Mouse (Mus musculus) CH12.LX (cell line): ENCODE measurements around the gene Tshz2. TPM values are rescaled to one million over a fixed set of nuclear protein-coding genes. Genes with fewer than 3 reads are reported as not detected.

Experiments used
- DNase-seq: peaks from one replicate; pipeline ENCODE4 v3.0.0-alpha.2; 2013; ENCODE audit errors: extremely low read depth
- H3K27ac ChIP-seq: 2 replicates; pipeline ENCODE4 v1.5.1; 2012; ENCODE audit warnings: low read depth, mild to moderate bottlenecking, control low read depth, moderate library complexity; ENCODE audit not compliant: insufficient read depth
- H3K27me3 ChIP-seq: replicated peaks from 2 replicates; pipeline ENCODE3; 2012; ENCODE audit warnings: inconsistent platforms
- H3K36me3 ChIP-seq, 2 experiments: replicated peaks in 1 of 2; 2 replicates each; pipeline versions ENCODE3 to v1.6.1; 2012; ENCODE audit warnings: inconsistent platforms in 1 of 2, low read length in 1 of 2, mild to moderate bottlenecking in 1 of 2, mixed read lengths in 1 of 2, moderate library complexity in 1 of 2; ENCODE audit not compliant: control insufficient read depth in 1 of 2, insufficient read depth in 1 of 2
- H3K4me1 ChIP-seq, 2 experiments: 2 replicates each; pipeline ENCODE4 v1.6.1; 2012; ENCODE audit warnings: inconsistent platforms in 1 of 2, moderate library complexity in 1 of 2; ENCODE audit not compliant: insufficient read depth in 2 of 2, control insufficient read depth in 1 of 2
- H3K4me2 ChIP-seq: 2 replicates; pipeline ENCODE4 v1.6.1; 2012; ENCODE audit warnings: low read depth, mild to moderate bottlenecking, control low read depth; ENCODE audit not compliant: poor library complexity, insufficient read depth, severe bottlenecking
- H3K4me3 ChIP-seq, 3 experiments: fragments of 150-350 bp in 1 of 3; sonication (generic) in 1 of 3; replicated peaks in 1 of 3; 2 replicates each; pipeline versions ENCODE3 to v1.5.1; 2011 to 2012; ENCODE audit warnings: low read depth in 2 of 3, low read length in 2 of 3, mild to moderate bottlenecking in 2 of 3, moderate library complexity in 2 of 3, control low read depth in 1 of 3, improper control_type of control experiment in 1 of 3, inconsistent platforms in 1 of 3, mixed read lengths in 1 of 3; ENCODE audit not compliant: poor library complexity in 1 of 3
- H3K79me2 ChIP-seq: replicated peaks from 2 replicates; pipeline ENCODE4 v1.6.1; 2012; ENCODE audit warnings: mild to moderate bottlenecking, moderate library complexity; ENCODE audit not compliant: control insufficient read depth, poor library complexity, insufficient read depth, severe bottlenecking; ENCODE audit errors: extremely low read depth
- H3K9ac ChIP-seq: 2 replicates; pipeline ENCODE4 v1.6.1; 2012; ENCODE audit warnings: low read depth, mild to moderate bottlenecking, control low read depth, moderate library complexity; ENCODE audit not compliant: insufficient read depth
- H3K9me3 ChIP-seq: replicated peaks from 2 replicates; pipeline ENCODE3; 2012; ENCODE audit warnings: low read length, inconsistent platforms, mixed read lengths
- CHD2 ChIP-seq: IDR thresholded peaks from 2 replicates; pipeline ENCODE4 v1.6.1; 2011; ENCODE audit warnings: low read length, improper control_type of control experiment
- ETS1 ChIP-seq: conservative IDR thresholded peaks from 2 replicates; pipeline ENCODE4 v1.6.1; 2012; ENCODE audit warnings: low read depth, mild to moderate bottlenecking, inconsistent platforms, low read length, improper control_type of control experiment, moderate library complexity
- GABPA ChIP-seq: IDR thresholded peaks from 2 replicates; pipeline ENCODE4 v1.6.1; 2012; ENCODE audit warnings: low read depth, low read length, improper control_type of control experiment, inconsistent platforms; ENCODE audit not compliant: insufficient replicate concordance
- HCFC1 ChIP-seq: IDR thresholded peaks from 2 replicates; pipeline ENCODE4 v1.6.1; 2012; ENCODE audit warnings: low read depth, mild to moderate bottlenecking, inconsistent platforms, low read length, improper control_type of control experiment
- IRF4 ChIP-seq: IDR thresholded peaks from 2 replicates; pipeline ENCODE4 v1.6.1; 2014; ENCODE audit warnings: low read depth, mild to moderate bottlenecking, inconsistent platforms, low read length, improper control_type of control experiment
- JUN ChIP-seq: IDR thresholded peaks from 2 replicates; pipeline ENCODE4 v1.6.1; 2011; ENCODE audit warnings: low read depth, mild to moderate bottlenecking, low read length, improper control_type of control experiment, moderate library complexity; ENCODE audit not compliant: insufficient read depth
- MAFK ChIP-seq: IDR thresholded peaks from 2 replicates; pipeline ENCODE4 v1.6.1; 2011; ENCODE audit warnings: low read length, improper control_type of control experiment; ENCODE audit not compliant: insufficient replicate concordance
- MAX ChIP-seq: IDR thresholded peaks from 2 replicates; pipeline ENCODE4 v1.6.1; 2011; ENCODE audit warnings: low read length, improper control_type of control experiment
- MXI1 ChIP-seq: IDR thresholded peaks from 2 replicates; pipeline ENCODE4 v1.6.1; 2011; ENCODE audit warnings: mild to moderate bottlenecking, low read depth, low read length, improper control_type of control experiment
- NRF1 ChIP-seq: IDR thresholded peaks from 2 replicates; pipeline ENCODE4 v1.6.1; 2014; ENCODE audit warnings: low read depth, mild to moderate bottlenecking, inconsistent platforms, low read length, improper control_type of control experiment, moderate library complexity
- POLR2A ChIP-seq: IDR thresholded peaks from 2 replicates; pipeline ENCODE4 v1.6.1; 2011; ENCODE audit warnings: low read depth, mild to moderate bottlenecking, improper control_type of control experiment, low read length
- POLR2AphosphoS2 ChIP-seq: IDR thresholded peaks from 2 replicates; pipeline ENCODE4 v1.6.1; 2011; ENCODE audit warnings: low read depth, low read length, improper control_type of control experiment
- RAD21 ChIP-seq: IDR thresholded peaks from 2 replicates; pipeline ENCODE4 v1.6.1; 2011; ENCODE audit warnings: low read depth, mild to moderate bottlenecking, low read length, improper control_type of control experiment, moderate library complexity
- RCOR1 ChIP-seq: conservative IDR thresholded peaks from 2 replicates; pipeline ENCODE4 v1.6.1; 2012; ENCODE audit warnings: low read depth, mild to moderate bottlenecking, inconsistent platforms, low read length, improper control_type of control experiment
- TBP ChIP-seq: conservative IDR thresholded peaks from 2 replicates; pipeline ENCODE4 v1.6.1; 2011; ENCODE audit warnings: low read depth, low read length, improper control_type of control experiment
- USF1 ChIP-seq: IDR thresholded peaks from 2 replicates; pipeline ENCODE4 v1.6.1; 2014; ENCODE audit warnings: low read depth, mild to moderate bottlenecking, inconsistent platforms, low read length, improper control_type of control experiment
- ZC3H11A ChIP-seq: IDR thresholded peaks from 2 replicates; pipeline ENCODE4 v1.6.1; 2012; ENCODE audit warnings: low read depth, mild to moderate bottlenecking, inconsistent platforms, low read length, improper control_type of control experiment
- ZKSCAN1 ChIP-seq: IDR thresholded peaks from 2 replicates; pipeline ENCODE4 v1.6.1; 2012; ENCODE audit warnings: low read depth, inconsistent platforms, low read length, improper control_type of control experiment, borderline replicate concordance
- ZMIZ1 ChIP-seq: IDR thresholded peaks from 2 replicates; pipeline ENCODE4 v1.6.1; 2012; ENCODE audit warnings: low read depth, mild to moderate bottlenecking, inconsistent platforms, low read length, improper control_type of control experiment
- ZNF384 ChIP-seq: IDR thresholded peaks from 2 replicates; pipeline ENCODE4 v1.6.1; 2012; ENCODE audit warnings: low read depth, low read length, improper control_type of control experiment, inconsistent platforms
- dilution Hi-C: fragments of 300-500 bp; cut with MboI; formaldehyde crosslinking; loops from 2 replicates; pipeline ENCODE4 v1.14.3; 2020; ENCODE audit warnings: low sequenced_read_pairs; ENCODE audit not compliant: extremely low pct_unique_long_range_greater_than_20kb, extremely low pct_ligation_motif_present
- in situ Hi-C: fragments of 300-500 bp; cut with MboI; formaldehyde crosslinking; loops from 3 replicates; pipeline ENCODE4 v1.14.3; 2019; ENCODE audit warnings: low sequenced_read_pairs, low pct_ligation_motif_present, low pct_unique_long_range_greater_than_20kb, mixed read lengths
- polyA plus RNA-seq: library from polyadenylated mRNA; unstranded; fragments of >175 nt; gene quantifications from 2 replicates; pipeline ENCODE4 v1.2.1, GENCODE M21; 2012; ENCODE audit warnings: low read depth; ENCODE audit not compliant: insufficient read length
- total RNA-seq, 2 experiments: library from RNA; depleted of rRNA; stranded (reverse); fragments of 300-350 nt in 1 of 2; fragments of >200 nt in 1 of 2; gene quantifications; 2 replicates each; pipeline ENCODE4 v1.2.3; 2012 to 2014

The Tshz2 gene
- total and polyA plus RNA-seq, 3 experiments: not detected

GRCm38 (mm10) chr2:169609956-169610355, 22.9 kb upstream of the Tshz2 start:
- in situ Hi-C loops (no loop called here), dilution Hi-C loops (no loop called here)
- no peak overlapping the region for H3K4me3 ChIP-seq
- no peak overlapping the region for H3K4me2 ChIP-seq
- H3K9ac ChIP-seq: no peak overlapping the region
- H3K4me1 ChIP-seq: no peaks in the 10 kb centered on the region
- H3K36me3 ChIP-seq: no peaks in the 10 kb centered on the region
- no peaks in the 10 kb centered on the region for H3K79me2 ChIP-seq
- no peak for TF ChIP-seq MAFK
- TF ChIP-seq NRF1: no peak
- no peak for TF ChIP-seq ZNF384
- TF ChIP-seq CHD2: no peak
- TF ChIP-seq ZMIZ1: no peak
- TF ChIP-seq POLR2AphosphoS2: no peak
- no peak for TF ChIP-seq USF1
- TF ChIP-seq ETS1: no peak
- no peak for TF ChIP-seq JUN
- TF ChIP-seq ZC3H11A: no peak
- no peak for DNase-seq
- no peak overlapping the region for H3K27ac ChIP-seq
- H3K9me3 ChIP-seq: peaks cover 86% of the 10 kb centered on the region
- H3K27me3 ChIP-seq: no peaks in the 10 kb centered on the region

GRCm38 (mm10) chr2:169610882-169611281, 21.9 kb upstream of the Tshz2 start:
- H3K79me2 ChIP-seq: no peaks in the 10 kb centered on the region
- H3K27ac ChIP-seq: no peak overlapping the region
- H3K4me1 ChIP-seq: no peaks in the 10 kb centered on the region
- no peaks in the 10 kb centered on the region for H3K36me3 ChIP-seq
- no peak overlapping the region for H3K4me3 ChIP-seq
- no peaks in the 10 kb centered on the region for H3K27me3 ChIP-seq
- H3K9me3 ChIP-seq: peaks cover 84% of the 10 kb centered on the region
- no peak overlapping the region for H3K4me2 ChIP-seq
- in situ Hi-C loops (no loop called here), dilution Hi-C loops (no loop called here)
- no peak for DNase-seq
- no peak for TF ChIP-seq RAD21
- TF ChIP-seq TBP: no peak
- TF ChIP-seq POLR2A: no peak
- TF ChIP-seq, all 38 proteins: peak for 0
- H3K9ac ChIP-seq: no peak overlapping the region

GRCm38 (mm10) chr2:169611557-169611956, 21.3 kb upstream of the Tshz2 start:
- Histone ChIP-seq H3K4me1 (no peaks in the 10 kb centered on the region), H3K4me3 (no peak overlapping the region), H3K27me3 (no peaks in the 10 kb centered on the region), H3K27ac (no peak overlapping the region), H3K36me3 (no peaks in the 10 kb centered on the region), H3K9ac (no peak overlapping the region), H3K9me3 (peaks cover 87% of the 10 kb centered on the region), H3K79me2 (no peaks in the 10 kb centered on the region), H3K4me2 (no peak overlapping the region)
- no peak for DNase-seq
- dilution Hi-C loops (no loop called here), in situ Hi-C loops (no loop called here)
- TF ChIP-seq MXI1: no peak
- no peak for TF ChIP-seq HCFC1
- TF ChIP-seq GABPA: no peak
- TF ChIP-seq POLR2A: no peak
- no peak for TF ChIP-seq IRF4
- TF ChIP-seq RCOR1: no peak
- no peak for TF ChIP-seq ZKSCAN1
- no peak for TF ChIP-seq MAX
